Mouse (Mus musculus) liver, adult 10 weeks (tissue): ENCODE measurements around the gene Vpreb2. TPM values are rescaled to one million over a fixed set of nuclear protein-coding genes. Genes with fewer than 3 reads are reported as not detected.

Experiments used
- polyA plus RNA-seq: library from polyadenylated mRNA; stranded (reverse); fragments of 350-450 nt; fragmentation: Illumina TruSeq; extraction: RNeasy Lipid Tissue Mini Kit (QIAGEN cat#74804); gene quantifications from one replicate; pipeline ENCODE4 v1.2.3, GENCODE M21; 2014; ENCODE audit warnings: low read depth, low replicate concordance

The Vpreb2 gene
- not detected for polyA plus RNA-seq

GRCm38 (mm10) chr16:17980128-17980527 lies at the start of gene Vpreb2:
Vpreb2 (plus strand) TSS chr16:17980428.

Other genes with a start within 250 kb of the Vpreb2 start
- gene Med15, start 247.5 kb upstream of the Vpreb2 start, polyA plus RNA-seq, result 6.3 TPM
- 3.8 TPM for gene Klhl22, start 220.8 kb upstream of the Vpreb2 start, polyA plus RNA-seq
- not detected for gene Scarf2, start 183.1 kb upstream of the Vpreb2 start, polyA plus RNA-seq
- not detected for gene B830017H08Rik, start 147.3 kb upstream of the Vpreb2 start, polyA plus RNA-seq
- gene Car15, start 142.1 kb upstream of the Vpreb2 start, polyA plus RNA-seq, result 0.32 TPM
- not detected for gene Gm20518, start 88.8 kb upstream of the Vpreb2 start, polyA plus RNA-seq
- gene Tssk1, start 86.2 kb upstream of the Vpreb2 start, polyA plus RNA-seq, result not detected
- 7.9 TPM for gene Dgcr2, start 81.9 kb upstream of the Vpreb2 start, polyA plus RNA-seq
- not detected for gene Tssk2, start 81.8 kb upstream of the Vpreb2 start, polyA plus RNA-seq
- 1.8 TPM for gene Ess2, start 69.1 kb upstream of the Vpreb2 start, polyA plus RNA-seq
- not detected for gene Gsc2, start 65.4 kb upstream of the Vpreb2 start, polyA plus RNA-seq
- gene Slc25a1, start 52.2 kb upstream of the Vpreb2 start, polyA plus RNA-seq, result 60.0 TPM
- gene Dgcr6, start 72.4 kb downstream of the Vpreb2 start, polyA plus RNA-seq, result 12.2 TPM
- 14.7 TPM for gene Prodh, start 109.8 kb downstream of the Vpreb2 start, polyA plus RNA-seq
- not detected for gene Rtn4r, start 147.2 kb downstream of the Vpreb2 start, polyA plus RNA-seq
- gene Ccdc188, start 237.5 kb downstream of the Vpreb2 start, polyA plus RNA-seq, result not detected